Mouse (Mus musculus): ENCODE data around the gene Gsta3. TPM values are rescaled to one million over a fixed set of nuclear protein-coding genes. Genes with fewer than 3 reads are reported as not detected.
"Not testable (repeated sequence)": the region's sequence is repeated elsewhere in the genome, so short reads cannot be mapped to it uniquely, and the experiment has no call there.

Gene Gsta3
- total RNA-seq (2021): 1 to 10 TPM in 1 of 2 experiments, under 1 TPM in 1; 0.78 to 1.1 TPM
- long read RNA-seq: 0 reads

DNA sequence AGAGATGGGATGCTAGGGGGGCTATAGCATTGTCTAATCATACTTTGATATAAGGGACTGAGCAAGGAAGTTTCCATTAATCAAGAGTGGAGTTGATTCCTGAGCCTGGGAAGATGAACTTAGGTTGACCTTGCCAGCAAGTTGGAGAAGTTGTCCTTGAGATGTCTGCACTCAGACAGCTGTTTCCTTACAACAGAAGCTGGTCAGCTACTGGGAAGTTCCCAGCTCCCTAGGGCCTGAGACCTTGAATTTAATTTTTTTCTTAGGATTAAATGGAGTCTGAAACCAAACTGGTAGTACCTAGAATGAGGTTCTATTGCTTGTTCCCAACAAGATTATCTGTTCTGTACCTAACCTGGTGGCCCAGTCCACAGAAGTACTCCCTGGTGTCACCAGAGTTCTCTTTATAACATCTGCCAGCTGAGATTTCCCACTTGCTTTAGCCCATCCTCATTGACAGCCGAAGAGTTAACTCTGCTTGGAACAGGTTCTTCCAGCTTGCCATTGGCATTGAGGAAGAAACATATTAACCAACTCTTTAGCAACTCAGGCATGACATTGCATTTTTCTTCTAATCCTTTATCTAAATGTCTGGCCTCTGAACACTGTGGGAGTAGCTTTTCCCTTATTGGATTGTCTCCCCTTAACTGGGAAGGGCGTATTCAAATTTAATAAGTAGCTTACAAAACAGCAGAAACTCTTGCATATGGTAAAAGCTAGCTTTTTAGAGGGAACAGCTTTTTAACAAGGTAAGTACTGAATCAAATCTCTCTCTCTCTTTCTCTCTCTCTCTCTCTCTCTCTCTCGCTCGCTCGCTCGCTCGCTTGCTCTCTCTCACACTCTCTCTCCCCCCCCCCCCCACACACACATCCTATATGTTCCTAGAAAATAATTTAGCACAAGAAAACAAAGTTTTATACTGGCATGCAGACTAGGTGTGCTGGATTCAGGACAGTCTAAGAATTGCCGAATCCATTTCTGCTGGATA is at the start of gene Gsta3:
Gsta3 (plus strand) TSS at position 679 of the 988 bp plus-strand sequence.
- no peak for DNase-seq (ENCODE audit: low spot score in 2 of 2)

DNA sequence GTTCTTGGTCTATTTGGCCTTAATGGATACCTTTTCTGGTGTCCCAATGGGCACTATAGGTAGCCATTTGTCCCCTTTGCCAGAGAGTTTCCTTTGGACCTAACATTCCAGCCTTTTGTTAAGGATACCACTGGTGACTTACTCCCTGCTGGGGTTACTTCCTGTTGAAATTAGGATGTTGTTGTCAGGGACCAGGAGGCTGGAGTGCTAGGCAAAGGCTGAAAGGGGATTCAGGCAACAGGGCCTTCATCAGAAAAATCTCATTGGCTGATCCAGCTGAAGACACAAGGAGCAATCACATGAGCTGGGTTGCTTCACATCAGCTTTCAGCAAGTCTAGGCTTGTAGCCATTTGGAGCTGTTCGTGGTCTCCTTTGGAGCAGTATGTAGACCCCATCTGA is 34.1 kb upstream of the Gsta3 start:
- DNase-seq (ENCODE audit: low spot score in 2 of 2): no peak

DNA sequence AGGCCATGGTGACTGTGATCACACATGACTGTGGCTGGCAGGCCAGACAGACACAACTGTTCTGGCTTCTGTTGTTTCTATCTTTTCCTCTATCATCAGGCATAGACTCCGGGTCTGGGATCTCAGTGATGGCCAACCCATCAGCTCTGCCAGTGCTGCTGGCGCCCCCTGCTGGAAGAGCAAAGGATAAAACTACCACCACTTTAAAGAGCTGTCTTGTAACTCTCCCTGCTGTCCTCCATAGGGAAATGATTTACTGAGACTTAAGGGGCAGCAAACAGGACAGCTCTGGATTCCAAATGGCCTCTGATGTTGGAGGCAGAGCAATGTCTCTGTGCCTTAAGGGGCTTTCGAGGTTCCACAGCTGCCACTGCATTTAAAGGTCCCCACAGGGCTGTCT is 26.9 kb upstream of the Gsta3 start:
- DNase-seq (ENCODE audit: low spot score in 2 of 2): not testable (repeated sequence)

DNA sequence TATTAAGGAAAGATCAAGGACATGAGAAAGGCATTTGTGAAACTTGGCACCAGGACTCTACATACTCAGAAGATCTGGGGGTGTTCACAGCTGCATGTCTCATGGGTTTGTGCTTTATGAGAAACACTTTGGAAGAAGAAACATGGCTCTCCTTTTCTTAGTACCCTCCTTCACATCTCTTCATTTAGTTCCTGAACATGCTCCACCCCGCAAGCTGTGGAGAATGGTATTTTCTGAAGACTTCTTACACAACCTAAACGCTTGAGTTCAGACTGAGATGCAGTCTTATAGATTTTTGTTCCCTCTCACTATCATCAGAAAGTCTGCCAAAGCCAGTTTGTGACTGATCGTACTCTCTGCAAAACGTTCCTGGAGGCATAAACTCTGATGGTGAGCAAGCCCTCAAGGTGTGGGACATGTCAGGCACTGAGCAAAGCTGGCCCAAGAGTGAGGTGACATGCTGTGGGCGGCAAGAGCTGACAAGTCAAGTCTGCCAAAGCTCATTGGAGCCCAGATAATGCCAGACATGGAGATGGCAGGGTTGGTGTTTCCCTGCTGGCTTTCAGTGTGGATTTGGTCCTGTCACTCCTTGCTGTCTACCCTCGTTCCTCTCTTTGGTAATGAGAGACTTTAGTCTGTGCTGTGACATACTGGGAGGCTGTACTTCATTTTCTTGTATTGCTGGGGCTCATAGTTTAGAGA is 26.2 kb upstream of the Gsta3 start:
- DNase-seq (ENCODE audit: low spot score in 2 of 2): not testable (repeated sequence)

DNA sequence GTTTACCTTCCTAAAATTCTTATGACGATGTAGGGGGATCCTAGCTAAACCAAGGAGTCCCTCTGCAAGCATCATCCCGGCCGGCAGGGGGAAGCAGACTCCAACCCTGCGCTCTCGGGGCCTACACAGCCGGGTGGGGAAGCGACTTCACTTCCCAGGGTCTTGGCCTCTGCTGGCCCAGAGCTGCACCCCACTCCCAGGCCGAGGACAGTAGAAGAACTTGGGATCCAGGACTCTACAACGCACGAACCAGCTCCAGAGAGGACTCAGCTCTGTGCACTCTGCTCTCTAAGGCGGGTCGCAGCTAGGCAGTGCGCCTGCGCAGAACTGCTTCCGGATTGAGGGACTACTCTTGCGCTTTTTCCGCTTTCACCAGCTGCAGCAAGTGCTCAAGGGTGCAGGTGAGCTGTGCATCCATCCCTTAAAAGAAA is 21.9 kb upstream of the Gsta3 start, which contains the start of gene Tmem14a:
Tmem14a (plus strand) TSS at position 87 of the 431 bp plus-strand sequence.
- DNase-seq (ENCODE audit: low spot score in 2 of 2): peak; percentile 89 to 92

DNA sequence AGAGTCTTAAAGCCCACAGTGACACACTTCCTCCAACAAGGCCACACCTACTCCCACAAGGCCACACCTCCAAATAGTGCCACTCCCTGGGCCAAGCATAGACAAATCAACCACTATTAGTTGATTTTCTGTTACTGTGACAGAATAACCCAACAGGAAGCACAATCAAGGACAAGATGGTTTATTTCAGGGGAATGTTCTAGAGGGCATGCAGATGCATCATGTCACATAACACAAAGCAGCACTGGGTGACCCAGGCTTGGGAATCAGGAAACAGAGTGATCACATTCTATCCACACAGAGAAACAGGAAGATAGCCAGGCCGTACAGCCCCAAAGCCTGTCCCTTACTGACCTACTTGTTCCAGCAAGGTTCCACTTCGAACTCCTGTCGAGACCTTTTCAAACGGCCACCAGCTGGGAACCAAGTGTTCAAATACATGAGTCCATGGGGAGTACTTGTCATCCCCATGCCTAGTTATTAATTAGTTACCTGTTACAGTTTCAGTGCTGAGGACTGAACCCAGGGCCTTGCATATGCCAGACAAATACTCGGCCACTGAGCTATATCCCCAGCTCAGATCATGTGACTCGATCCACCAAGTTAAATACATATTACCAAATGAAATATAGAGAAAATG is 12.5 kb upstream of the Gsta3 start:
- DNase-seq (ENCODE audit: low spot score in 2 of 2): no peak

DNA sequence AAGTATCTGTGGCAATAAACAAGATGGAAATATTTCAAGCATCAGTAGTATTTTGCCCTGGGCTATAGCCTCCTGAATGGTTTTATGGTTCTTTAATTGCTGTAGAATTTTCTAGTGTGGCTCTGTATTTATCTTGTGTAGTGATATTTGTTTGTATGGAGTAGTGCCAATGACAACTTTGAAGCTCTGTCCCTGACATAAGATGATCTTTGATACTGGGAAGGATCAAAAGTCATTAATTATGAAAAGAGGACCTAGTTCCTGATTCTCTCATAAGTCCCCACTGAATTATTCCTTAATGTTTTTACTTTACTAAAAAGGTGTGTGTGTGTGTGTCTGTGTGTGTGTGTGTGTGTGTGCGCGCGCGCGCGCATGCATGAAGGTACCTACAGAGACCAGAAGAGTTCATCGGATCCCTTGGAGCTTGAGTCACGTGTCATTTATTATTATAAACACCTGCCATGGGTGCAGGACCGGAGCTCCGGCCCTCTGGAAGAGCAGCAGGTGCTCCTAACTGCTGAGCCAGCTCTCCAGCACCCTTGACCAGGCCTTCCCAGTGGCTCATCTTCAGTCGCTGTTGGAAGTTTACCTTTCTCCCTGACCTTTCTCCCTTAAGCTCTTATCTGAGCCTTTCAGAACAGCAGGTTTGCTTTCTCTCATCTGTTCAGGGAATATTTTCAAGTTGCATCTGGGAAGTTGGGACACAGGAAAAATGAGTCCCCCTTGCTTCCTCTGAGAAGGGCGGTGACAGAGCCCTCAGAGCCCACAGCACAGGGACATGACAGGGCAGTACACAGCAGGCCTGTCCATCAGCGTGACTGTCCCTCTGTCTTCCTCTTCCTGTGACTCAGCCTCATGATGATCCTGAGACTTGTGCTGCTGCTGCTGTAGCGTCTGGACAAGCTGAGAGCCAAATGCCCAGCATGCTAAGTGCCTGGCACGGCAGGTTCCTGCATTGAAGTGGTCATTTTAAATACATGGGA is 11.4 kb upstream of the Gsta3 start:
- DNase-seq (ENCODE audit: low spot score in 2 of 2): not testable (repeated sequence)

DNA sequence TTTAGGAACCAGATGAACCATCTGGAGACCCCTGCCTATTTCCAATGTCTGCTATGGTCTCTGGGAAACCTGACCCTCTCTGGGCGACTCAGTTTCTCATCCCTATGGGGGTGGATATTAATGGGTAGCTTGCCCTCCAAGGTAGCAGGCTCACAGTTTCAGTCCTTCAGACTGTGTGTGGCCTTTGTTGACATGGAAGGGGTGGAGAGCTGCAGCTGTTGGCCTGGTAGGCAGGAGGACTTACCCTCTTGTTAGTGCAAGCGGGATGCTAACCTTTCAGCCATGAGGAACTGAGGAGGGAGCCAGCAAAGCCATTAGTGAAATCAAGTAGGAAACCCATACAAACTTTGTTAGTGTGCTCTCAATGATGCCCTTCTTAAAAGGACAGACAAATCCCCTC is 10.0 kb upstream of the Gsta3 start:
- DNase-seq (ENCODE audit: low spot score in 2 of 2): no peak

DNA sequence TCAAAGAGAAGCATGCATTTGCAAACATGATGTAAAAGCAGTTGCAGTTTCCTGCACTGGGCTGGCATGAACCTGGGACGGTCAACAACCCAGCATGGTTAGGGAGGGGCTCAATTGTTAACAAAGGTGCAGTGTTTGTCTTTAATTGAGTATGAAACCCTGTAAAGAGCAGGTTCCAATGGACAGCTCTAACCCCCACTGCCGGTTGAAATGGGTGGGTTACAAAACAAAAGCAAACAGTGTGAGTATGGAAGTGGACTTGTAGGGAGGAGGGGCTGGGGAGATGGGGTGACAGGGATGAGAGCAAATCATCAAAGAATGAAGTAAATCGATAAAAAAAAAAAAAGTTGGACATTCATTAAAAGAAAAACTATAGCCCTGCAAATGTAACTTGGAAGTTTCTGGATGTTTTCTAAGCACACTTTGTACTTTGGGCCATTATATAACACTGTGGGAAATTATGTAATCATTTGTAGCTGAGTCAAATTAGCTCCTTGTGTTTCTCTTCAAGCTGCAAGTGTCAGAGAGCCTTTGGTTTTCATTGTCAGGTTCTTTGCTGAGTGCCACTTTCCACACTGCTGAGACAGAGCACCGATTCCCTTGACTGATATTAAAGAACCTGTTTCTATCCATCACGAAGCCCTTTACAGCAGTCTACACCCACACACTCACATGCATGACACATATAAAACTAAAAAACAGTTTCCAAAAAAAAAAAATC is 8.5 kb upstream of the Gsta3 start:
- DNase-seq (ENCODE audit: low spot score in 2 of 2): no peak

DNA sequence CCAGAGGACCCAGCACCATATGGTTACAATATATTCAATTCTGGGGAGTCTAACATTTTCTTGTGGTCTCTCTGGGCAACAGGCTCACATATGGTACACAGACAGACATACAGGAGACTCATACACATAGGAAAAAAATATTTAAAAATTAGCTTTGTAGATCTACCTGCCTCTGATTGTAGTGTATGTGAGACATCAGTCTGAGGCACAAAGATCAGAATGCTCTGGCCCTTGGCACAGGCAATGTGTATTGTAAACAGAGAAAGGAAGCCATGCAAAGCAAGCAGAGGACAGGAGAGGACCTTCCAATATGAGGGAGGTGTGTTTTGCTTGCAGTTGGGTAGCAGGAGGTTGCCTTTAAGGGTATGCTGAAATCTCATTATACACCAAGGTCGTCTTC is 7.9 kb upstream of the Gsta3 start:
- no peak for DNase-seq (ENCODE audit: low spot score in 2 of 2)

DNA sequence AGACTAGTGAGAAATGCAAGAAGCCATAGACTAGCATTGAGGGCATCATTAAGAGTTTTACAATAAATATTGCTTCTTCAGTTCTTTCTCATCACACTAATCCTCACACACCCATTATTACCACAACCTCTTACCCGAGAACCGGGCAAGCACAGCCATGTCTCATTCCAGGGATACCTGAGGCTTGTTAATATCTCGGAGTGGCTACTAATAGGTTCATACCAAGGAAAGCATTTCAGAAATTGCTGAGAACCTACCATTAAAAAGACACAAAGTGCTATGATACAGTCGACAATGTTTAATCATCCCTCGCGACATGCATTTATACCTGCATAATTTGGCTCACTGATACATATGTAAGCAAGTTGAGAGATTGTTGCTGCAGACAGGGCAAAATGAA is 5.0 kb upstream of the Gsta3 start:
- no peak for DNase-seq (ENCODE audit: low spot score in 2 of 2)

DNA sequence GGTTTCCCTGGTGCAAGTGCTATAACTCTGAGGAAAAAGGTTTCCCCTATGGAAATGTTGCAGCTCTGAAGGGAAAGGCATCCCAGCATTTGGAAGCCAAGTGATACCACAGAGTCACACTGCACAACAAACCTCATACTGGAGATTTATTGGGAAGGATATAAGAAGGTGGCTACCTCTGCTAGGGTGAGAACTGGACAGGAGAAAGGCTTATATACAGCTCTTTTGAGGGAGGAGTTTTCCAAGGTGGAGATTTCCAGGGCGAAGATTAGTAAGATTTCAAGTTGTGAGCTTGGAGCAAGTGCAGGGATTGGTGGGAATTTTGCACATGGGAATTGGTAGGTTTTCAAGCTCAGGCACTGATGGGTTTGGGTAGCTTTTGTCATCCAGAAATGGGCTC is 707 bp downstream of the Gsta3 start:
- no peak for DNase-seq (ENCODE audit: low spot score in 2 of 2)

DNA sequence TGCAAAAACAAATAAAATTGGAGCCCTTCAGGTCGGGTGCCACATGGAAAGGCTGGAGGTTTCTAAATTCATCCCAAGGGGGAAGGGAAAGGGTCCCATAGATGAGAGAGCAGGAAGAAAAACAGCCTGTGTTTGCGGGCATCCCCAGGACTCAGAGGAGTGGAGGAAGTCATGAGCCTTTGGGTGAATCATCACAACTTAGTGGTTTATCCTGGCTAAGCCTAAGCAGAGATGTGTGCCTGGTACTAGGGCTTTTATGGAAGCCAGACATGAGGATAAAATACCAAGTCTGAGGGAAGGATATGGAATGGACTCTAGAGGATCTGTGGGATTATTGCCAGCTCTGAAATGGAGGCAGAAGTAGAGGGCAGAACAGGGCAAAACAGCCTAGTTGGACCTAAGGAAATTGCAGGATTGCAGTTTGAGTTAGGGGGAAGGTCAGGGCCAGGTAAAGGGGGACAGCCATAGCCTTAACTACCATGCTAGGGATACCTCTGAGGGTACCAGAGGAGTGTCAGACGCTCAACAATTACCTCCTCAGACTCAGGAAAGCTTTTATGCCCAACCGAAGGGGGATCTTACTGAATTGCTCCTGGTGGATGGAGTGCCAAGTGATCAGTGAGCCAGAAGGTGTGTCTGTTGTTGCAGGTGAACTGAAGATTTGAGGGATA is 4.0 kb downstream of the Gsta3 start:
- DNase-seq (ENCODE audit: low spot score in 2 of 2): no peak

DNA sequence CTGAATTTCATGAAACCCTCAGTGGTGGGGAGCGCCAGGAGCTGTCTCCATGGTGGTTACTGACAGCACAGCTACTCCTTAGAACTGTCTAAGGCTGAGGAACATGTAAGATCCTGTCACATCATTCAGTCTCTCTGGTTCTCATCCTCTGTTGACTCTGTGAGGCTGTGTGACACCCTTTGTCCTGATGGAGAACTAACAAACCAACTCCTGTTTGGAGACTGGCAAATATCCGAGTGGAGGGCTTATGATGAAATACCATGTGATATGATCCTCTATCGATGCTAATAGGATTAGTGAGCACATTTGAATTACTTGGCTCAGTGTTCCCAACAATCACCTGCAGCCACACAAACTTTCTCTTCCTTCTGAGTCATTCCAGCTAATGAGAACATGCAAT is 5.7 kb downstream of the Gsta3 start:
- no peak for DNase-seq (ENCODE audit: low spot score in 2 of 2)

DNA sequence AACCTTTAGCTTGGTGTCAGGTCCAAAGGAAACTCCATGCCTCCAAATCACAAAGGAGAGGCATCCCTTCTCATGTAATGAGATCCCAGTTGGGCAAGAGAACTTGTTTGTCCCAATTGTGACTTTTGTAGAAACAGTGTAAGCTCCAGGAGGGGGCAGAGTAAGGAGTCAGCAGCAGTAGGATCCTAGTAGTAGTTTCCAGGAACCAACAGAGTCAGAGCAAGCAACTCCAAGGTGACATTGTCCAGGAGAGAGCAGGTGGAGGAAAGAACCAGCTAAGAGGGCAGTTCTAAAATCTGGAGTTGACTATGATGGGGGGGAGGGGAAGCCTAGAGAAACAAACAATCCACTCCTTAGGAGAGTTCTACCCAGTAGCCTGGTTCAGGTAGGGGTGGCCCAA is 7.5 kb downstream of the Gsta3 start:
- no peak for DNase-seq (ENCODE audit: low spot score in 2 of 2)

DNA sequence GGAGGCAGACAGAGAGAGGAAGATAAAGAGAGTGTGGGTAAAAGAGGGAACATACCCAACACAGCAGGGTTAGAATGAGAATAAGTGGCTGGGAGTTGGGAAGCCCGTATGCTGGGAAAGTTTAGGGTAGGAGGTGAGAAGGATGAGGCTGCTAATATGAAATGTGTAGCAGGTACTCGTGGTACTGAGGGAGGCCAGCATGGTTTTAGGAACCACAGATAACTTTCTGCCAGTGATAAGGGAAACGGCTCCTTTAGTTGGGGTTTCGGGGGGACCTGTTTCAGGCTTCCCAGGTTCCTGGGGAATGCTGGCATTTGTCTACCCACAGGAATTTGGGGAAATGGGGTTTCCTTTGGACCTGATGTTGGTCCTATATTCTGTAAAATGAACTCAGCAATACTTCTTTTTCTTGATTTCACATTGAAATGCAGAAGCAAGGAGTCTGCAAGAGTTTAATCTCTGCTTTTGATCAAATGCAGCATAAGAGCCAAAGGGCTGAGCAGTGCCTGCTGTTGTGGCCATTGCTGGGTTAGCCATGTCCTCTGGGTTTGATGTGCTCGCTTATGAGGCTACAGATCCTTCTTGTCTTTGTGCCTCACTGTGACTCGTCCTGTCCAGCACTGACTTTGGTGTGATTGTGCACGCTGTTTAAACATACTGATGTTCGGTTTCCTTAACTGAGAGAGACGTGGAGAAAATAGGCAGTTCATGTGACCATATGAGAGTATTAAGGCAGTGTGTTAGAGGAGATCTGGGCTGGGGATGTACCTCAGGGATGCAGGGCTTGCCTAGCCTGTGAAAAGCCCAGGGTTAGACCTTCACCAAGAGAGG is 8.4 kb downstream of the Gsta3 start:
- DNase-seq (ENCODE audit: low spot score in 2 of 2): no peak

DNA sequence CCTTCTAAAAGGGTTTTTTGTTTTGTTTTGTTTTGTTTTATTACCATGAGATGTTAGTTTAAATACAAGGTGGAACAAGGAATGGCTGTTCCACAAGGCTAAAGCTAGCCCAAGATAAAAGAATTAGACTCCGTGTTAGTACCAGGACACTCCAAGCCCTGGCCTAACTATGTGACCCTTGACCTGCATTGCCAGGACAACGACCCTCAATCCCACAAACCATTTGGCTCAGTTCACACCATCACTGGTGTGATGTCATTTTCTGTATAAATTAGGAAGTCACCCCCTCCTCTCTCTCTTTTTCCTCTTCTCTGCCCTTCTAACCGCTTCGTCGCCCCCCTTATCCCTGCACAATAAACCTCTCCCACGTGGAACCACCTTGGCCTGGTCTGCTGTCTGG is 11.3 kb downstream of the Gsta3 start:
- no peak for DNase-seq (ENCODE audit: low spot score in 2 of 2)

DNA sequence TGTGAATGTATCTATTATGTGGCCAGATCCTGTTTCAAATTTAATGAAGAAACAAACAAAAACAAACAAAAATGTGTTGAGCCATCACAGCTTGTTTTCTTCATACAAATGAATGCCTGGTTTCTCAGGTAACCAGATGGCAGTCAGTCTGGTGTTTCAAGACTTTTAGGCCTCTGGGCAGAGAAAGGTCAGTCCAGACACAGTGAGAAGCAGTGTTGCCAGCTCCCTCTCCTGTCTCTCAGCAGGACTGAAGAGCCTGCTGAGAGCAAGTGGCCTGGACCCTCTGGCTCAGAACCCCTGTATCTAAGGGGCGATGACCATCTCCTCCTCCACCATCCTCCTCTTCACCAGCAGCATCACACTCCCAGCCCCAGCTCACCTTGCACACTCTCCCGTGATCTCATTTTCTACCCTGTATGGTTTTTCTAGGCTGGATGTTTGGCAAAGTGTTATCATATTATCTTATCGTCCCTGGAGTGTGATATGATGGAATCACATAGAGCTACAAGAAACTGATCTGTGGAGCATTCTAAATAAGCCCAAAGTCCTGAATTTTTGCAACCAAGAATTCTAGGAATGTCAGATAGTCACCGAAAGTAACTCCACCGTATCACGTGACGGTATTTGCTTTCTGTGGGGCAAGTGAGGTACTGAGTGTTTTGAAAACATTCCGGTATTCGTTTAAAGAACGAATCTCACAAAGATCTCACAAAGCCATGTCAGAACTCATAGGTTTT is 12.3 kb downstream of the Gsta3 start:
- no peak for DNase-seq (ENCODE audit: low spot score in 2 of 2)
